Mouse (Mus musculus): ENCODE measurements around the gene Nfatc2. TPM values are rescaled to one million over a fixed set of nuclear protein-coding genes. Genes with fewer than 3 reads are reported as not detected.

The Nfatc2 gene
- total and polyA plus RNA-seq, 3 experiments = not detected

GRCm38 (mm10) chr2:168590168-168590551 is 11.3 kb downstream of the Nfatc2 start:
- H3K9ac ChIP-seq (ENCODE audit: control insufficient read depth, low read depth, low read length, poor library complexity, severe bottlenecking) = no peak overlapping the region
- H3K36me3 ChIP-seq (ENCODE audit: control insufficient read depth in 1 of 2, insufficient read depth in 2 of 2, low read length in 2 of 2) = no peaks in the 10 kb centered on the region
- H3K27ac ChIP-seq (ENCODE audit: control insufficient read depth, low read depth, low read length) = no peak overlapping the region
- H3K9me3 ChIP-seq (replicated peaks; ENCODE audit: insufficient read depth, low read length) = no peaks in the 10 kb centered on the region
- no peaks in the 10 kb centered on the region for H3K27me3 ChIP-seq (ENCODE audit: control insufficient read depth in 1 of 2, insufficient read depth in 2 of 2, low read length in 2 of 2)
- no peaks in the 10 kb centered on the region for H3K4me1 ChIP-seq (ENCODE audit: control insufficient read depth in 1 of 2, insufficient read depth in 2 of 2, low read length in 2 of 2)
- DNase-seq (ENCODE audit: low read depth, low spot score) = no peak
- no peaks in the 10 kb centered on the region for H3K79me2 ChIP-seq (ENCODE audit: control insufficient read depth, insufficient read depth, low read length, poor library complexity)
- TF ChIP-seq UBTF (IDR thresholded peaks at IDR 0.05; ENCODE audit: borderline replicate concordance, insufficient read depth, low read depth, low read length) = no peak
- no peak for TF ChIP-seq MAZ (IDR thresholded peaks at IDR 0.05; ENCODE audit: low read depth, low read length)
- no peak for TF ChIP-seq USF1 (IDR thresholded peaks at IDR 0.05; ENCODE audit: low read depth, low read length)
- no peak for TF ChIP-seq TBP (IDR thresholded peaks at IDR 0.05; ENCODE audit: low read depth, low read length)
- no peak for TF ChIP-seq ELF1 (IDR thresholded peaks at IDR 0.05; ENCODE audit: low read depth, low read length)
- no peak for TF ChIP-seq TCF12 (IDR thresholded peaks at IDR 0.05; ENCODE audit: low read depth, low read length)
- TF ChIP-seq POLR2A (IDR thresholded peaks at IDR 0.05; ENCODE audit: control insufficient read depth in 1 of 2, insufficient read depth in 1 of 2, low read depth in 1 of 2, low read length in 2 of 2, poor library complexity in 1 of 2) = no peak
- no peak for TF ChIP-seq MAX (IDR thresholded peaks at IDR 0.05; ENCODE audit: low read length)
- H3K4me3 ChIP-seq (ENCODE audit: control insufficient read depth in 1 of 2, insufficient read depth in 1 of 2, low read depth in 2 of 2, low read length in 2 of 2) = no peak overlapping the region

GRCm38 (mm10) chr2:168589368-168590167 is 11.9 kb downstream of the Nfatc2 start:
- Histone ChIP-seq H3K27me3 (ENCODE audit: control insufficient read depth in 1 of 2, insufficient read depth in 2 of 2, low read length in 2 of 2) (no peaks in the 10 kb centered on the region), H3K9ac (ENCODE audit: control insufficient read depth, low read depth, low read length, poor library complexity, severe bottlenecking) (no peak overlapping the region), H3K9me3 (replicated peaks; ENCODE audit: insufficient read depth, low read length) (no peaks in the 10 kb centered on the region), H3K27ac (ENCODE audit: control insufficient read depth, low read depth, low read length) (no peak overlapping the region), H3K79me2 (ENCODE audit: control insufficient read depth, insufficient read depth, low read length, poor library complexity) (no peaks in the 10 kb centered on the region), H3K36me3 (ENCODE audit: control insufficient read depth in 1 of 2, insufficient read depth in 2 of 2, low read length in 2 of 2) (no peaks in the 10 kb centered on the region), H3K4me1 (ENCODE audit: control insufficient read depth in 1 of 2, insufficient read depth in 2 of 2, low read length in 2 of 2) (no peaks in the 10 kb centered on the region), H3K4me3 (ENCODE audit: control insufficient read depth in 1 of 2, insufficient read depth in 1 of 2, low read depth in 2 of 2, low read length in 2 of 2) (no peak overlapping the region)
- DNase-seq (ENCODE audit: low read depth, low spot score) = no peak
- TF ChIP-seq RCOR1 (IDR thresholded peaks at IDR 0.05; ENCODE audit: low read depth, low read length) (no peak), TBP (IDR thresholded peaks at IDR 0.05; ENCODE audit: low read depth, low read length) (no peak), ZKSCAN1 (IDR thresholded peaks at IDR 0.05; ENCODE audit: low read depth, low read length) (no peak), CTCF (IDR thresholded peaks at IDR 0.05 in 2 of 3, conservative IDR thresholded peaks at IDR 0.05 in 1 of 3; ENCODE audit: control insufficient read depth in 1 of 3, insufficient read depth in 1 of 3, low read depth in 2 of 3, low read length in 3 of 3, poor library complexity in 1 of 3, severe bottlenecking in 1 of 3) (no peak), MYB (IDR thresholded peaks at IDR 0.05; ENCODE audit: low read depth, low read length) (no peak), POLR2AphosphoS5 (IDR thresholded peaks at IDR 0.05; ENCODE audit: borderline replicate concordance, low read depth, low read length) (no peak), MYC (IDR thresholded peaks at IDR 0.05; ENCODE audit: low read depth, low read length) (no peak), USF2 (IDR thresholded peaks at IDR 0.05; ENCODE audit: borderline replicate concordance in 1 of 2, insufficient read depth in 1 of 2, low read depth in 1 of 2, low read length in 2 of 2) (no peak), HCFC1 (IDR thresholded peaks at IDR 0.05; ENCODE audit: low read depth, low read length) (no peak), TCF12 (IDR thresholded peaks at IDR 0.05; ENCODE audit: low read depth, low read length) (no peak), CHD1 (IDR thresholded peaks at IDR 0.05; ENCODE audit: low read depth, low read length) (no peak), E2F4 (IDR thresholded peaks at IDR 0.05; ENCODE audit: borderline replicate concordance, low read depth, low read length) (no peak), ZMIZ1 (IDR thresholded peaks at IDR 0.05; ENCODE audit: low read depth, low read length) (no peak), KAT2A (conservative IDR thresholded peaks at IDR 0.05; ENCODE audit: low read depth, low read length) (no peak), RAD21 (IDR thresholded peaks at IDR 0.05; ENCODE audit: low read depth, low read length) (no peak), POLR2AphosphoS2 (IDR thresholded peaks at IDR 0.05; ENCODE audit: low read length) (no peak), MEF2A (IDR thresholded peaks at IDR 0.05; ENCODE audit: extremely low read depth, insufficient replicate concordance, low read depth, low read length, poor library complexity, severe bottlenecking) (no peak)

All from MEL (cell line).